13 mouse cellular contexts compared by ENCODE assay signal in genomic region chr6:78515777-78516446, GRCm38 (mm10). TPM values are rescaled to one million over a fixed set of nuclear protein-coding genes. Genes with fewer than 3 reads are reported as not detected.
DNase-seq lines count a peak whose midpoint lies in the region; ATAC-seq and TF ChIP-seq lines count a peak whose summit lies in the region.
"Had no signal": no experiment of that assay in that cellular context is flagged by ENCODE, and none has a peak within 500 bp of the region (broad histone marks: within the 10 kb centered on the region; RNA-seq: fewer than 3 reads in every experiment).

No protein-coding gene starts in this region.

- peak; percentile 59 for TF ChIP-seq CTCF in E14TG2a.4 (conservative IDR thresholded peaks at IDR 0.05; ENCODE audit: low read length)

- no peak overlapping the region for H3K9ac ChIP-seq in embryonic facial prominence, embryonic 11.5 days (replicated peaks; ENCODE audit: low read length)
- H3K9ac ChIP-seq: midbrain, embryonic 15.5 days had no signal

- H3K27ac ChIP-seq in embryonic facial prominence, embryonic 11.5 days (replicated peaks; ENCODE audit: low read depth, low read length): no peak overlapping the region
- no peak overlapping the region for H3K27ac ChIP-seq in embryonic facial prominence, embryonic 10.5 days (replicated peaks)
- H3K27ac ChIP-seq: midbrain, embryonic 15.5 days had no signal

- H3K36me3 ChIP-seq in embryonic facial prominence, embryonic 11.5 days (replicated peaks; ENCODE audit: control insufficient read depth, insufficient read depth, low read depth, low read length): no peaks in the 10 kb centered on the region
- no peaks in the 10 kb centered on the region for H3K36me3 ChIP-seq in embryonic facial prominence, embryonic 10.5 days (replicated peaks)
- H3K36me3 ChIP-seq in E14TG2a.4 (ENCODE audit: insufficient read depth, low read length): no peaks in the 10 kb centered on the region
- H3K36me3 ChIP-seq: midbrain, embryonic 15.5 days had no signal

- H3K27me3 ChIP-seq in embryonic facial prominence, embryonic 11.5 days (ENCODE audit: control insufficient read depth, insufficient read depth, low read length): no peaks in the 10 kb centered on the region
- H3K27me3 ChIP-seq in embryonic facial prominence, embryonic 10.5 days (replicated peaks; ENCODE audit: low read depth, poor library complexity, severe bottlenecking): no peaks in the 10 kb centered on the region
- H3K27me3 ChIP-seq in E14TG2a.4 (ENCODE audit: insufficient read depth, low read length): no peaks in the 10 kb centered on the region
- H3K27me3 ChIP-seq: midbrain, embryonic 15.5 days had no signal

- peak; percentile 40 for DNase-seq in embryonic facial prominence, embryonic 11.5 days (ENCODE audit: low spot score)
- DNase-seq in embryonic facial prominence, embryonic 10.5 days (ENCODE audit: low spot score): no peak
- peak; percentile 10 for DNase-seq in layer of hippocampus, adult 9-10 months (ENCODE audit: low spot score)
- no peak for DNase-seq in layer of hippocampus, adult 8-10 months (ENCODE audit: low spot score in 2 of 2)
- DNase-seq in cerebellum, postnatal 14 days: peak; percentile 21 to 27
- no peak for DNase-seq in thymus, postnatal 10 days (ENCODE audit: low spot score in 2 of 2)
- no peak for DNase-seq in adrenal gland, adult 2 months
- DNase-seq: lung, adult 2 months had no signal

- H3K4me1 ChIP-seq in embryonic facial prominence, embryonic 11.5 days (ENCODE audit: control insufficient read depth, insufficient read depth, low read length): no peaks in the 10 kb centered on the region
- no peaks in the 10 kb centered on the region for H3K4me1 ChIP-seq in embryonic facial prominence, embryonic 10.5 days
- H3K4me1 ChIP-seq in E14TG2a.4 (replicated peaks; ENCODE audit: low read depth, low read length): no peaks in the 10 kb centered on the region
- H3K4me1 ChIP-seq: midbrain, embryonic 15.5 days had no signal

- H3K4me2 ChIP-seq in embryonic facial prominence, embryonic 11.5 days (ENCODE audit: low read depth, low read length): no peak overlapping the region
- H3K4me2 ChIP-seq: midbrain, embryonic 15.5 days had no signal

- no peak for ATAC-seq in embryonic facial prominence, embryonic 11.5 days (replicated peaks; ENCODE audit: insufficient number of reproducible peaks, low FRiP score, low TSS enrichment, low read depth)
- ATAC-seq: midbrain, embryonic 15.5 days had no signal

- WGBS in embryonic facial prominence, embryonic 11.5 days: 63% methylated on average over 3 of the region's 3 CpGs
- WGBS in embryonic facial prominence, embryonic 10.5 days: 61% methylated on average over 3 of the region's 3 CpGs

- no peaks in the 10 kb centered on the region for H3K9me3 ChIP-seq in embryonic facial prominence, embryonic 11.5 days (replicated peaks; ENCODE audit: control insufficient read depth, low read length)
- no peaks in the 10 kb centered on the region for H3K9me3 ChIP-seq in embryonic facial prominence, embryonic 10.5 days
- no peaks in the 10 kb centered on the region for H3K9me3 ChIP-seq in E14TG2a.4 (ENCODE audit: low read length)
- H3K9me3 ChIP-seq: midbrain, embryonic 15.5 days had no signal

- H3K4me3 ChIP-seq in embryonic facial prominence, embryonic 11.5 days (ENCODE audit: low read depth, low read length): no peak overlapping the region
- H3K4me3 ChIP-seq in embryonic facial prominence, embryonic 10.5 days: no peak overlapping the region
- no peak overlapping the region for H3K4me3 ChIP-seq in E14TG2a.4 (replicated peaks; ENCODE audit: low read length)
- H3K4me3 ChIP-seq: midbrain, embryonic 15.5 days had no signal

RNA-seq across cellular contexts. Expression of gene Reg3g, which starts 47.2 kb away (rescaled TPM):
- 0.57 TPM in 1 of 2 replicates, not detected in the other for polyA plus RNA-seq in embryonic facial prominence, embryonic 11.5 days (2014; fragmentation: Nextera tagmentation; extraction: Ambion mirVana)
- 0.15 TPM in 1 of 2 replicates, not detected in the other for polyA plus RNA-seq in embryonic facial prominence, embryonic 10.5 days (2016; fragmentation: Nextera tagmentation; extraction: Ambion mirVana)
- not detected for total RNA-seq in layer of hippocampus, adult 8-10 months (2022)
- total RNA-seq in adrenal gland, adult 2 months (2021): not detected
- polyA plus RNA-seq in adrenal gland, adult 2 months (2012; rRNA removed): not detected in 2 replicates
- total RNA-seq: layer of hippocampus, postnatal 25 days had no signal
- polyA plus RNA-seq: C2C12; gonadal fat pad, adult 2 months; midbrain, embryonic 15.5 days had no signal

Comparison
In these comparisons a context has a peak if more than half of its experiments do, and no peak if none do; other contexts are left out.
1. DNase-seq: peak in embryonic facial prominence, embryonic 11.5 days (single experiment), layer of hippocampus, adult 9-10 months (single experiment) and cerebellum, postnatal 14 days (2 of 2); none in embryonic facial prominence, embryonic 10.5 days (single experiment), layer of hippocampus, adult 8-10 months (0 of 2), thymus, postnatal 10 days (0 of 2) and adrenal gland, adult 2 months (single experiment).